Mouse (Mus musculus) gastrocnemius, adult 18-20 months (tissue): Measurements from ENCODE around the gene Vti1a. TPM values are rescaled to one million over a fixed set of nuclear protein-coding genes. Genes with fewer than 3 reads are reported as not detected.

Source experiments
- DNase-seq: peaks from one replicate; pipeline ENCODE4 v3.0.0; 2021; ENCODE audit warnings: low spot score
- total RNA-seq, 2 experiments: library from RNA; stranded (reverse); gene quantifications; 2 replicates each; pipeline ENCODE4 v1.2.3; 2021

Vti1a gene
- total RNA-seq, 2 experiments from 2014 or later = 17.3 TPM

- no peak for DNase-seq
These were observed 267.0 kb downstream of the Vti1a start for GRCm38 (mm10) chr19:55582896-55583653.

- peak; percentile 17 for DNase-seq
These were observed 269.5 kb downstream of the Vti1a start for GRCm38 (mm10) chr19:55585270-55586224.

- no peak for DNase-seq
These were observed 271.7 kb downstream of the Vti1a start for GRCm38 (mm10) chr19:55587638-55588421.

GRCm38 (mm10) chr19:55588948-55589896, 273.1 kb downstream of the Vti1a start:
- no peak for DNase-seq

GRCm38 (mm10) chr19:55592876-55593691, 277.0 kb downstream of the Vti1a start:
- no peak for DNase-seq

GRCm38 (mm10) chr19:55593729-55594444, 277.8 kb downstream of the Vti1a start:
- no peak for DNase-seq

GRCm38 (mm10) chr19:55594451-55594850, 278.4 kb downstream of the Vti1a start:
- no peak for DNase-seq

- no peak for DNase-seq
These were observed 280.0 kb downstream of the Vti1a start for GRCm38 (mm10) chr19:55595945-55596649.

GRCm38 (mm10) chr19:55596804-55597203, 280.7 kb downstream of the Vti1a start:
- DNase-seq = no peak

- no peak for DNase-seq
These were observed 281.2 kb downstream of the Vti1a start for GRCm38 (mm10) chr19:55597296-55597695.

- DNase-seq = no peak
These were observed 281.9 kb downstream of the Vti1a start for GRCm38 (mm10) chr19:55597951-55598350.

- DNase-seq = no peak
These were observed 283.0 kb downstream of the Vti1a start for GRCm38 (mm10) chr19:55599124-55599523.

GRCm38 (mm10) chr19:55607725-55608124, 291.6 kb downstream of the Vti1a start:
- no peak for DNase-seq

GRCm38 (mm10) chr19:55608858-55609375, 292.8 kb downstream of the Vti1a start:
- no peak for DNase-seq

- no peak for DNase-seq
These were observed 293.7 kb downstream of the Vti1a start for GRCm38 (mm10) chr19:55609806-55610205.

- no peak for DNase-seq
These were observed 299.6 kb downstream of the Vti1a start for GRCm38 (mm10) chr19:55615743-55616142.

GRCm38 (mm10) chr19:55616276-55616675, 300.2 kb downstream of the Vti1a start:
- no peak for DNase-seq

GRCm38 (mm10) chr19:55616937-55617336, 300.8 kb downstream of the Vti1a start:
- no peak for DNase-seq
